Mouse (Mus musculus): ENCODE measurements around the gene Gm26566.
A peak's percentile ranks its signal among the peaks of the same experiment; 100 is the strongest.

Gm26566 gene

GRCm38 (mm10) chr4:88721791-88722721 lies at the start of gene Gm26566, which contains the start of gene Klhl9:
Gm26566 (plus strand) TSS chr4:88721805.
Klhl9 (minus strand) TSS chr4:88722465.
- Histone ChIP-seq H3K4me1 (replicated peaks; ENCODE audit: low read depth, low read length) (no peaks in the 10 kb centered on the region; the same call in 1 of the 2 replicates), H3K4me3 (replicated peaks; ENCODE audit: low read length) (peak within 1 kb of the TSS; percentile 84)
- no peak for TF ChIP-seq POU5F1 (IDR thresholded peaks at IDR 0.05; ENCODE audit: borderline replicate concordance, low read length)
- TF ChIP-seq CTCF (conservative IDR thresholded peaks at IDR 0.05; ENCODE audit: low read length), result no peak
- no peak for TF ChIP-seq NANOG (IDR thresholded peaks at IDR 0.05; ENCODE audit: borderline replicate concordance, low read length)

GRCm38 (mm10) chr4:88676824-88677223 lies 44.8 kb upstream of the Gm26566 start, which contains the start of gene Ifna16:
Ifna16 (minus strand) TSS chr4:88676924.
- Histone ChIP-seq H3K36me3 (ENCODE audit: insufficient read depth, low read length) (no peaks in the 10 kb centered on the region), H3K4me3 (replicated peaks; ENCODE audit: low read length) (no peak within 1 kb of the TSS), H3K4me1 (replicated peaks; ENCODE audit: low read depth, low read length) (no peaks in the 10 kb centered on the region), H3K9me3 (ENCODE audit: low read length) (no peaks in the 10 kb centered on the region), H3K27me3 (ENCODE audit: insufficient read depth, low read length) (no peaks in the 10 kb centered on the region)
- TF ChIP-seq NANOG (IDR thresholded peaks at IDR 0.05; ENCODE audit: borderline replicate concordance, low read length), result no peak
- TF ChIP-seq CTCF (conservative IDR thresholded peaks at IDR 0.05; ENCODE audit: low read length), result no peak
- no peak for TF ChIP-seq POU5F1 (IDR thresholded peaks at IDR 0.05; ENCODE audit: borderline replicate concordance, low read length)

More at GRCm38 (mm10) chr4:88721791-88722721, at the start of gene Gm26566, which contains the start of gene Klhl9:
- Histone ChIP-seq H3K27me3 (ENCODE audit: insufficient read depth, low read length) (no peaks in the 10 kb centered on the region), H3K9me3 (ENCODE audit: low read length) (peaks cover 75% of the 10 kb centered on the region), H3K36me3 (ENCODE audit: insufficient read depth, low read length) (peaks cover 28% of the 10 kb centered on the region)

GRCm38 (mm10) chr4:88680362-88680761 lies 41.2 kb upstream of the Gm26566 start:
- Histone ChIP-seq H3K27me3 (ENCODE audit: insufficient read depth, low read length) (no peaks in the 10 kb centered on the region), H3K4me1 (replicated peaks; ENCODE audit: low read depth, low read length) (no peaks in the 10 kb centered on the region), H3K4me3 (replicated peaks; ENCODE audit: low read length) (no peak overlapping the region), H3K9me3 (ENCODE audit: low read length) (no peaks in the 10 kb centered on the region), H3K36me3 (ENCODE audit: insufficient read depth, low read length) (no peaks in the 10 kb centered on the region)
- peak; percentile 44 for TF ChIP-seq CTCF (conservative IDR thresholded peaks at IDR 0.05; ENCODE audit: low read length)
- no peak for TF ChIP-seq NANOG (IDR thresholded peaks at IDR 0.05; ENCODE audit: borderline replicate concordance, low read length)
- TF ChIP-seq POU5F1 (IDR thresholded peaks at IDR 0.05; ENCODE audit: borderline replicate concordance, low read length), result no peak

- H3K36me3 ChIP-seq (ENCODE audit: insufficient read depth, low read length), result no peaks in the 10 kb centered on the region
- no peaks in the 10 kb centered on the region for H3K4me1 ChIP-seq (replicated peaks; ENCODE audit: low read depth, low read length)
- H3K4me3 ChIP-seq (replicated peaks; ENCODE audit: low read length), result no peak overlapping the region
- H3K27me3 ChIP-seq (ENCODE audit: insufficient read depth, low read length), result no peaks in the 10 kb centered on the region
- TF ChIP-seq CTCF (conservative IDR thresholded peaks at IDR 0.05; ENCODE audit: low read length) (no peak), POU5F1 (IDR thresholded peaks at IDR 0.05; ENCODE audit: borderline replicate concordance, low read length) (no peak), NANOG (IDR thresholded peaks at IDR 0.05; ENCODE audit: borderline replicate concordance, low read length) (no peak)
- no peaks in the 10 kb centered on the region for H3K9me3 ChIP-seq (ENCODE audit: low read length)
These were observed 40.3 kb upstream of the Gm26566 start for GRCm38 (mm10) chr4:88681353-88681752.

- TF ChIP-seq POU5F1 (IDR thresholded peaks at IDR 0.05; ENCODE audit: borderline replicate concordance, low read length) (no peak), CTCF (conservative IDR thresholded peaks at IDR 0.05; ENCODE audit: low read length) (no peak), NANOG (IDR thresholded peaks at IDR 0.05; ENCODE audit: borderline replicate concordance, low read length) (no peak)
These were observed 37.8 kb upstream of the Gm26566 start, which contains the start of gene Ifna2 for GRCm38 (mm10) chr4:88683812-88684211. Ifna2 (minus strand) TSS chr4:88683912.

GRCm38 (mm10) chr4:88691259-88691658 lies 30.3 kb upstream of the Gm26566 start, which contains the start of gene Ifnab:
Ifnab (minus strand) TSS chr4:88691359.
- no peak within 1 kb of the TSS for H3K4me3 ChIP-seq (replicated peaks; ENCODE audit: low read length)
- H3K27me3 ChIP-seq (ENCODE audit: insufficient read depth, low read length), result no peaks in the 10 kb centered on the region
- TF ChIP-seq NANOG (IDR thresholded peaks at IDR 0.05; ENCODE audit: borderline replicate concordance, low read length) (no peak), CTCF (conservative IDR thresholded peaks at IDR 0.05; ENCODE audit: low read length) (no peak), POU5F1 (IDR thresholded peaks at IDR 0.05; ENCODE audit: borderline replicate concordance, low read length) (no peak)
- peaks cover 10% of the 10 kb centered on the region for H3K9me3 ChIP-seq (ENCODE audit: low read length)
- H3K36me3 ChIP-seq (ENCODE audit: insufficient read depth, low read length), result no peaks in the 10 kb centered on the region
- H3K4me1 ChIP-seq (replicated peaks; ENCODE audit: low read depth, low read length), result no peaks in the 10 kb centered on the region

More at GRCm38 (mm10) chr4:88683812-88684211, 37.8 kb upstream of the Gm26566 start, which contains the start of gene Ifna2:
- H3K36me3 ChIP-seq (ENCODE audit: insufficient read depth, low read length), result no peaks in the 10 kb centered on the region
- peaks cover 5% of the 10 kb centered on the region; the same call in 1 of the 2 replicates for H3K9me3 ChIP-seq (ENCODE audit: low read length)
- no peaks in the 10 kb centered on the region for H3K27me3 ChIP-seq (ENCODE audit: insufficient read depth, low read length)
- H3K4me3 ChIP-seq (replicated peaks; ENCODE audit: low read length), result no peak within 1 kb of the TSS
- H3K4me1 ChIP-seq (replicated peaks; ENCODE audit: low read depth, low read length), result no peaks in the 10 kb centered on the region

- Histone ChIP-seq H3K27me3 (ENCODE audit: insufficient read depth, low read length) (no peaks in the 10 kb centered on the region), H3K4me1 (replicated peaks; ENCODE audit: low read depth, low read length) (no peaks in the 10 kb centered on the region), H3K9me3 (ENCODE audit: low read length) (peaks cover 10% of the 10 kb centered on the region), H3K4me3 (replicated peaks; ENCODE audit: low read length) (no peak overlapping the region), H3K36me3 (ENCODE audit: insufficient read depth, low read length) (no peaks in the 10 kb centered on the region)
- no peak for TF ChIP-seq POU5F1 (IDR thresholded peaks at IDR 0.05; ENCODE audit: borderline replicate concordance, low read length)
- no peak for TF ChIP-seq NANOG (IDR thresholded peaks at IDR 0.05; ENCODE audit: borderline replicate concordance, low read length)
- no peak for TF ChIP-seq CTCF (conservative IDR thresholded peaks at IDR 0.05; ENCODE audit: low read length)
These were observed 29.1 kb upstream of the Gm26566 start for GRCm38 (mm10) chr4:88692537-88692936.

- no peaks in the 10 kb centered on the region for H3K27me3 ChIP-seq (ENCODE audit: insufficient read depth, low read length)
- H3K4me3 ChIP-seq (replicated peaks; ENCODE audit: low read length), result no peak overlapping the region
- no peak for TF ChIP-seq NANOG (IDR thresholded peaks at IDR 0.05; ENCODE audit: borderline replicate concordance, low read length)
- no peak for TF ChIP-seq POU5F1 (IDR thresholded peaks at IDR 0.05; ENCODE audit: borderline replicate concordance, low read length)
- TF ChIP-seq CTCF (conservative IDR thresholded peaks at IDR 0.05; ENCODE audit: low read length), result no peak
- no peaks in the 10 kb centered on the region for H3K36me3 ChIP-seq (ENCODE audit: insufficient read depth, low read length)
- no peaks in the 10 kb centered on the region for H3K4me1 ChIP-seq (replicated peaks; ENCODE audit: low read depth, low read length)
- peaks cover 10% of the 10 kb centered on the region for H3K9me3 ChIP-seq (ENCODE audit: low read length)
These were observed 28.2 kb upstream of the Gm26566 start for GRCm38 (mm10) chr4:88693392-88693791.

Measured in E14TG2a.4 (cell line).